Mouse (Mus musculus) forebrain, embryonic 12.5 days (tissue): ENCODE measurements around the gene Cstb. TPM values are rescaled to one million over a fixed set of nuclear protein-coding genes. Genes with fewer than 3 reads are reported as not detected.

Experiments used
- ATAC-seq: fragments of 200-750 bp; cut with Nextera tagmentation; 2 replicates; pipeline ENCODE4 v1.8.0; 2017; ENCODE audit warnings: moderate TSS enrichment; ENCODE audit not compliant: low FRiP score
- H3K27ac ChIP-seq: fragments of 300-500 bp; sonication (generic); 2 replicates; pipeline ENCODE4 v1.5.1; 2016; ENCODE audit warnings: mild to moderate bottlenecking
- H3K27me3 ChIP-seq: fragments of 300-500 bp; sonication (generic); 2 replicates; pipeline ENCODE4 v1.6.1; 2016; ENCODE audit warnings: mild to moderate bottlenecking
- H3K36me3 ChIP-seq: fragments of 300-500 bp; sonication (generic); replicated peaks from 2 replicates; pipeline ENCODE4 v1.6.1; 2016; ENCODE audit warnings: mild to moderate bottlenecking
- H3K4me1 ChIP-seq: fragments of 300-500 bp; sonication (generic); 2 replicates; pipeline ENCODE4 v1.6.1; 2016
- H3K4me2 ChIP-seq: fragments of 300-500 bp; sonication (generic); 2 replicates; pipeline ENCODE4 v1.6.1; 2016; ENCODE audit warnings: mild to moderate bottlenecking, moderate library complexity
- H3K4me3 ChIP-seq: fragments of 300-500 bp; sonication (generic); replicated peaks from 2 replicates; pipeline ENCODE4 v1.5.1; 2016; ENCODE audit warnings: mild to moderate bottlenecking
- H3K9ac ChIP-seq: fragments of 300-500 bp; sonication (generic); 2 replicates; pipeline ENCODE4 v1.6.1; 2016; ENCODE audit warnings: mild to moderate bottlenecking
- H3K9me3 ChIP-seq: fragments of 300-500 bp; sonication (generic); 2 replicates; pipeline ENCODE4 v1.6.1; 2016
- WGBS: fragments of 180-500 bp; shearing (Covaris S2); methylation state at CpG from one replicate; pipeline ENCODE4 v1.1.7; 2016; 5-methylcytosine and 5-hydroxymethylcytosine counted together
- polyA plus RNA-seq: library from polyadenylated mRNA; unstranded; fragments of >200 nt; fragmentation: Nextera tagmentation; extraction: Ambion mirVana; gene quantifications from 2 replicates; pipeline ENCODE4 v1.2.1, GENCODE M21; 2016

The Cstb gene
- polyA plus RNA-seq, 1 experiment from 2014 or later, result 120 TPM

DNA sequence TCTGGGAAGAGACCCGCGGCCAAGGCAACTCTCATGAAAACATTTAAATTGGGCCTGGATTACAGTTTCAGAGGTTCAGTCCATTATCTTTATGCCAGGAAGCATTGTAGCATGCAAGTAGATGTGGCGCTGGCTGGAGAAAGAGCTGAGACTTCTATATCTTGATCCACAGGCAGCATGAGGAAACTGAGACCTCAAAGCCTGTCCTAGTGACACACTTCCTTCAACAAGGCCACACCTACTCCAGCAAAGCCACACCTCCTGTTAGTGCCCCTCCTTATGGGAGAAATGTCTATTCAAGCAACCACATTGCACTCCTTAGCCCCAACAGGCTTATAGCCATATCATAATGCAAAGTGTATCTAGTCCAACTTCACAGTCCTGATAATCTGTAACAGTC is 2.9 kb upstream of the Cstb start:
- H3K9me3 ChIP-seq, result no peaks in the 10 kb centered on the region
- H3K36me3 ChIP-seq, result peaks cover 5% of the 10 kb centered on the region; the same call in 1 of the 2 replicates

GRCm38 (mm10) chr10:78426117-78426735 is 757 bp downstream of the Cstb start:
- H3K9me3 ChIP-seq, result no peaks in the 10 kb centered on the region
- H3K4me3 ChIP-seq, result peak overlapping the region; percentile 79
- peaks cover 13% of the 10 kb centered on the region for H3K4me1 ChIP-seq
- 52% methylated on average over 6 of the region's 6 CpGs for WGBS
- H3K36me3 ChIP-seq, result peaks cover 21% of the 10 kb centered on the region
- ATAC-seq, result no peak; the same call in 1 of the 2 replicates
- peak overlapping the region; percentile 87 for H3K9ac ChIP-seq
- H3K27ac ChIP-seq, result no peak overlapping the region
- H3K4me2 ChIP-seq, result peak overlapping the region; percentile 75
- H3K27me3 ChIP-seq, result no peaks in the 10 kb centered on the region

More for the DNA sequence above, 2.9 kb upstream of the Cstb start:
- H3K27me3 ChIP-seq, result no peaks in the 10 kb centered on the region
- H3K4me1 ChIP-seq, result peaks cover 13% of the 10 kb centered on the region
- no peak overlapping the region for H3K4me2 ChIP-seq
- H3K27ac ChIP-seq, result no peak overlapping the region
- no peak overlapping the region for H3K9ac ChIP-seq
- no peak overlapping the region for H3K4me3 ChIP-seq
- 88% methylated on average over 3 of the region's 3 CpGs for WGBS
- ATAC-seq, result no peak

- peaks cover 13% of the 10 kb centered on the region for H3K4me1 ChIP-seq
- no peaks in the 10 kb centered on the region for H3K9me3 ChIP-seq
- no peak overlapping the region for H3K4me3 ChIP-seq
- 95% methylated on average over 11 of the region's 11 CpGs for WGBS
- H3K9ac ChIP-seq, result no peak overlapping the region
- H3K27ac ChIP-seq, result no peak overlapping the region
- no peak for ATAC-seq
- H3K36me3 ChIP-seq, result peaks cover 21% of the 10 kb centered on the region
- H3K4me2 ChIP-seq, result no peak overlapping the region
- no peaks in the 10 kb centered on the region for H3K27me3 ChIP-seq
Measured at GRCm38 (mm10) chr10:78428070-78428469, 2.6 kb downstream of the Cstb start.

GRCm38 (mm10) chr10:78429180-78429579 is 3.7 kb downstream of the Cstb start:
- WGBS, result 88% methylated on average over 5 of the region's 5 CpGs
- Histone ChIP-seq H3K9ac (no peak overlapping the region), H3K4me1 (peaks cover 13% of the 10 kb centered on the region), H3K4me2 (no peak overlapping the region), H3K9me3 (no peaks in the 10 kb centered on the region), H3K27ac (no peak overlapping the region), H3K4me3 (no peak overlapping the region), H3K36me3 (peaks cover 21% of the 10 kb centered on the region), H3K27me3 (no peaks in the 10 kb centered on the region)
- ATAC-seq, result no peak

GRCm38 (mm10) chr10:78429776-78430175 is 4.3 kb downstream of the Cstb start:
- 91% methylated on average over 2 of the region's 2 CpGs for WGBS
- Histone ChIP-seq H3K4me1 (peaks cover 13% of the 10 kb centered on the region), H3K4me3 (no peak overlapping the region), H3K27me3 (peaks cover 4% of the 10 kb centered on the region; the same call in 1 of the 2 replicates), H3K9me3 (no peaks in the 10 kb centered on the region), H3K4me2 (no peak overlapping the region), H3K27ac (no peak overlapping the region), H3K36me3 (peaks cover 21% of the 10 kb centered on the region), H3K9ac (no peak overlapping the region)
- ATAC-seq, result no peak

- H3K4me1 ChIP-seq, result no peaks in the 10 kb centered on the region
Measured at GRCm38 (mm10) chr10:78432853-78433252, 7.4 kb downstream of the Cstb start.

GRCm38 (mm10) chr10:78438094-78438493 is 12.6 kb downstream of the Cstb start:
- 20% methylated on average over 5 of the region's 5 CpGs for WGBS
- no peaks in the 10 kb centered on the region for H3K4me1 ChIP-seq
- peaks cover 5% of the 10 kb centered on the region; the same call in 1 of the 2 replicates for H3K27me3 ChIP-seq
- no peaks in the 10 kb centered on the region for H3K9me3 ChIP-seq
- H3K4me3 ChIP-seq, result no peak overlapping the region
- H3K9ac ChIP-seq, result no peak overlapping the region
- H3K27ac ChIP-seq, result no peak overlapping the region
- no peaks in the 10 kb centered on the region; the same call in 1 of the 2 replicates for H3K36me3 ChIP-seq
- peak; percentile 53 for ATAC-seq
- H3K4me2 ChIP-seq, result no peak overlapping the region

More at GRCm38 (mm10) chr10:78432853-78433252, 7.4 kb downstream of the Cstb start:
- Histone ChIP-seq H3K36me3 (peaks cover 13% of the 10 kb centered on the region), H3K4me3 (no peak overlapping the region), H3K4me2 (no peak overlapping the region), H3K9ac (no peak overlapping the region), H3K27me3 (peaks cover 5% of the 10 kb centered on the region; the same call in 1 of the 2 replicates), H3K9me3 (no peaks in the 10 kb centered on the region), H3K27ac (no peak overlapping the region)
- WGBS, result 68% methylated on average over 3 of the region's 3 CpGs
- ATAC-seq, result no peak

DNA sequence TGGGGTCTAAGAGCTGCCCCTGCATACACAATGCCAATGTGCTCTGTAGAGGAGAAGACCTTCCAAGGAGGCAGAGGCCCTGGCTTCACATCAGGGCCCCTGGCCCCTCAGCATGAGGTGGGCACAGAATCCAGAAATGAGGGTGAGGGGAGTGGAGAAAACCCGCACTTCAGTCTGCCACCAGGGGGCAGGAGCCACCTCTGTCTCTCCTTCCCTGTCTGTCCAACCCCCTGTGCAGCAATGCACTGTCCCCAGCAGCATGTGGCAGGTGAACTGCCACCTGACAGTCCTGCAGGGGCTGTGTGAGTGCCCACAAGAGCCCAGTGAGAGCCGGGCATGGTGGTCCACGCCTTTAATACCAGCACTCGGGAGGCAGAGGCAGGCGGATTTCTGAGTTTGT is 14.1 kb downstream of the Cstb start:
- Histone ChIP-seq H3K4me1 (no peaks in the 10 kb centered on the region), H3K27me3 (peaks cover 3% of the 10 kb centered on the region; the same call in 1 of the 2 replicates), H3K4me3 (no peak overlapping the region), H3K9me3 (no peaks in the 10 kb centered on the region), H3K4me2 (no peak overlapping the region), H3K36me3 (peaks cover 4% of the 10 kb centered on the region; the same call in 1 of the 2 replicates), H3K27ac (no peak overlapping the region), H3K9ac (no peak overlapping the region)
- 0 out of 2 replicates have a peak, but pooled peaks have one; percentile 12 for ATAC-seq
- WGBS, result 63% methylated on average over 5 of the region's 5 CpGs

GRCm38 (mm10) chr10:78439990-78440389 is 14.5 kb downstream of the Cstb start:
- H3K4me2 ChIP-seq, result no peak overlapping the region
- no peaks in the 10 kb centered on the region for H3K27me3 ChIP-seq
- no peak overlapping the region for H3K9ac ChIP-seq
- peaks cover 5% of the 10 kb centered on the region; the same call in 1 of the 2 replicates for H3K36me3 ChIP-seq
- no peak for ATAC-seq
- 86% methylated on average over 7 of the region's 7 CpGs for WGBS
- H3K9me3 ChIP-seq, result no peaks in the 10 kb centered on the region
- H3K4me3 ChIP-seq, result no peak overlapping the region
- no peaks in the 10 kb centered on the region for H3K4me1 ChIP-seq
- no peak overlapping the region for H3K27ac ChIP-seq

DNA sequence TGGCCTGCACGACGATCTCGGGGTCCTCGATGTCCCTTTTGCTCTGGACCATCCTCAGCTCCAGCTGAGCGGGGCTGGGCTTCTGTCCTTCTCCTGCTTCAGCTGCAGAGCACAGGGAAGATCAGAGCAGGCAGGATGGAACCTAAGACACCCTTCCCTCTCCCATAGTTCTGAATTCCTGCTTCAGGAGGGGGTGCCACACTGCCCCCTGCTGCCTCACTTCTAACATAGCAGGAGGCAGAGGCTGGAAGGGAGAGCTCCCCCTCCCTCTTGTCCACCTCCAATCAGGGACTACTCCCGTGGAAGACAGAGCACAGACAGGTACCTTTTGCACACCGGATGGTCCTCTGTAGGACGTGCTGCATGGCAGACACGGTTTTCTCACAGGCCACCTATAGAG is 15.3 kb downstream of the Cstb start:
- no peak overlapping the region for H3K27ac ChIP-seq
- H3K9ac ChIP-seq, result no peak overlapping the region
- no peaks in the 10 kb centered on the region for H3K4me1 ChIP-seq
- peaks cover 7% of the 10 kb centered on the region; the same call in 1 of the 2 replicates for H3K36me3 ChIP-seq
- no peak overlapping the region for H3K4me2 ChIP-seq
- H3K4me3 ChIP-seq, result no peak overlapping the region
- H3K9me3 ChIP-seq, result no peaks in the 10 kb centered on the region
- H3K27me3 ChIP-seq, result no peaks in the 10 kb centered on the region
- 71% methylated on average over 9 of the region's 9 CpGs for WGBS
- no peak for ATAC-seq

GRCm38 (mm10) chr10:78441606-78442005 is 16.1 kb downstream of the Cstb start:
- H3K9ac ChIP-seq, result no peak overlapping the region
- WGBS, result 79% methylated on average over 5 of the region's 5 CpGs
- H3K4me1 ChIP-seq, result no peaks in the 10 kb centered on the region
- H3K9me3 ChIP-seq, result no peaks in the 10 kb centered on the region
- H3K4me2 ChIP-seq, result no peak overlapping the region
- H3K27me3 ChIP-seq, result no peaks in the 10 kb centered on the region
- ATAC-seq, result no peak
- no peak overlapping the region for H3K27ac ChIP-seq
- no peak overlapping the region for H3K4me3 ChIP-seq
- peaks cover 11% of the 10 kb centered on the region; the same call in 1 of the 2 replicates for H3K36me3 ChIP-seq

- no peaks in the 10 kb centered on the region for H3K4me1 ChIP-seq
- H3K36me3 ChIP-seq, result peaks cover 17% of the 10 kb centered on the region
- H3K4me3 ChIP-seq, result no peak overlapping the region
- H3K4me2 ChIP-seq, result no peak overlapping the region
- ATAC-seq, result no peak
- H3K9me3 ChIP-seq, result no peaks in the 10 kb centered on the region
- H3K27ac ChIP-seq, result no peak overlapping the region
- H3K27me3 ChIP-seq, result no peaks in the 10 kb centered on the region
- no peak overlapping the region for H3K9ac ChIP-seq
- 85% methylated on average over 3 of the region's 3 CpGs for WGBS
Measured at GRCm38 (mm10) chr10:78442292-78442691, 16.8 kb downstream of the Cstb start.

GRCm38 (mm10) chr10:78446195-78446594 is 20.7 kb downstream of the Cstb start:
- Histone ChIP-seq H3K4me1 (no peaks in the 10 kb centered on the region), H3K36me3 (peaks cover 22% of the 10 kb centered on the region), H3K9ac (no peak overlapping the region), H3K4me3 (no peak overlapping the region), H3K27ac (no peak overlapping the region), H3K9me3 (no peaks in the 10 kb centered on the region), H3K27me3 (no peaks in the 10 kb centered on the region), H3K4me2 (no peak overlapping the region)
- WGBS, result 94% methylated on average over 3 of the region's 3 CpGs
- ATAC-seq, result no peak
